Mouse (Mus musculus): ENCODE measurements around the gene Vmn1r11.

The Vmn1r11 gene

GRCm38 (mm10) chr6:57133155-57133554 lies at the start of gene Vmn1r11:
Vmn1r11 (plus strand) TSS chr6:57133455.
- no peak for DNase-seq (ENCODE audit: low spot score)

GRCm38 (mm10) chr6:57106358-57106757 lies 26.9 kb upstream of the Vmn1r11 start:
- no peak for DNase-seq (ENCODE audit: low spot score)

- no peak for DNase-seq (ENCODE audit: low spot score)
Measured at GRCm38 (mm10) chr6:57109154-57109553, 24.1 kb upstream of the Vmn1r11 start, which contains the start of gene Vmn1r10. Vmn1r10 (plus strand) TSS chr6:57109454.

- no peak for DNase-seq (ENCODE audit: low spot score)
Measured at GRCm38 (mm10) chr6:57156619-57157018, 23.4 kb downstream of the Vmn1r11 start, which contains the start of gene Vmn1r12. Vmn1r12 (plus strand) TSS chr6:57156919.
